Comparison of ENCODE assay signal across 16 mouse cellular contexts in genomic region chr15:87374670-87375069, GRCm38 (mm10).
DNase-seq lines count a peak whose midpoint lies in the region; ATAC-seq lines count a peak whose summit lies in the region.
"Had no signal": no experiment of that assay in that cellular context is flagged by ENCODE, and none has a peak within 500 bp of the region (broad histone marks: within the 10 kb centered on the region; RNA-seq: fewer than 3 reads in every experiment).

No protein-coding gene starts in this region.

- H3K9me3 ChIP-seq in liver, embryonic 11.5 days (ENCODE audit: control insufficient read depth, low read length), result no peaks in the 10 kb centered on the region
- H3K9me3 ChIP-seq: embryonic facial prominence, embryonic 12.5 days; intestine, embryonic 15.5 days had no signal

- H3K27ac ChIP-seq in liver, embryonic 11.5 days (ENCODE audit: low read depth, low read length), result no peak overlapping the region
- H3K27ac ChIP-seq: embryonic facial prominence, embryonic 12.5 days; intestine, embryonic 15.5 days; kidney, postnatal 0 days had no signal

- H3K36me3 ChIP-seq in liver, embryonic 11.5 days (ENCODE audit: control insufficient read depth, insufficient read depth, low read length), result no peaks in the 10 kb centered on the region
- H3K36me3 ChIP-seq: embryonic facial prominence, embryonic 12.5 days; heart, embryonic 12.5 days; intestine, embryonic 15.5 days had no signal

- ATAC-seq in frontal cortex, adult (ENCODE audit: low TSS enrichment), result peak; percentile 72
- no peak for ATAC-seq in liver, embryonic 11.5 days (replicated peaks; ENCODE audit: low FRiP score)
- ATAC-seq: intestine, embryonic 15.5 days had no signal

- H3K4me2 ChIP-seq in liver, embryonic 11.5 days, result no peak overlapping the region
- H3K4me2 ChIP-seq: embryonic facial prominence, embryonic 12.5 days; heart, embryonic 12.5 days; intestine, embryonic 15.5 days had no signal

- H3K4me3 ChIP-seq in liver, embryonic 11.5 days (ENCODE audit: low read depth, low read length), result no peak overlapping the region
- H3K4me3 ChIP-seq: embryonic facial prominence, embryonic 12.5 days; heart, embryonic 12.5 days; intestine, embryonic 15.5 days had no signal

- WGBS in liver, embryonic 11.5 days, result 84% methylated on average over 13 of the region's 13 CpGs

- no peaks in the 10 kb centered on the region for H3K27me3 ChIP-seq in liver, embryonic 11.5 days (replicated peaks; ENCODE audit: control insufficient read depth, insufficient read depth, low read length)
- H3K27me3 ChIP-seq: embryonic facial prominence, embryonic 12.5 days; heart, embryonic 12.5 days; intestine, embryonic 15.5 days had no signal

- DNase-seq in frontal cortex, postnatal 10 days (ENCODE audit: low spot score in 2 of 2), result no peak
- DNase-seq in left cerebral cortex, postnatal 14 days (ENCODE audit: low spot score in 2 of 2), result peak; percentile 46 to 47
- no peak for DNase-seq in left cerebral cortex, adult 18-20 months (ENCODE audit: low spot score in 2 of 2)
- DNase-seq in brain, adult 2 months (ENCODE audit: low read depth, low spot score), result peak; percentile 50
- DNase-seq in right cerebral cortex, adult 2 months (ENCODE audit: low spot score in 2 of 2), result peak; percentile 44 to 50
- no peak for DNase-seq in adrenal gland, postnatal 36 days
- no peak for DNase-seq in liver, embryonic 11.5 days (ENCODE audit: low spot score)
- DNase-seq: cerebellum, adult 2 months; lung, adult 2 months; lung, postnatal 36 days; thymus, adult 18-20 months had no signal

- no peaks in the 10 kb centered on the region for H3K4me1 ChIP-seq in liver, embryonic 11.5 days (replicated peaks; ENCODE audit: control insufficient read depth, insufficient read depth, low read length)
- H3K4me1 ChIP-seq: embryonic facial prominence, embryonic 12.5 days; heart, embryonic 12.5 days; intestine, embryonic 15.5 days had no signal

- intact Hi-C loops in left cerebral cortex, postnatal 14 days (cut with DNase I), result loop anchor here (10.0 kb wide), 1 partner anchor 250 kb away; no protein-coding TSS in a partner anchor

- no peak overlapping the region for H3K9ac ChIP-seq in liver, embryonic 11.5 days (ENCODE audit: low read depth, low read length)
- H3K9ac ChIP-seq: embryonic facial prominence, embryonic 12.5 days; heart, embryonic 12.5 days; intestine, embryonic 15.5 days had no signal

Comparison
In these comparisons a context has a peak if more than half of its experiments do, and no peak if none do; other contexts are left out.
1. DNase-seq: peak in left cerebral cortex, postnatal 14 days (2 of 2), brain, adult 2 months (single experiment) and right cerebral cortex, adult 2 months (2 of 2); none in frontal cortex, postnatal 10 days (0 of 2), left cerebral cortex, adult 18-20 months (0 of 2), adrenal gland, postnatal 36 days (0 of 2) and liver, embryonic 11.5 days (single experiment).